Mouse (Mus musculus): ENCODE data around the gene Hsd17b2. TPM values are rescaled to one million over a fixed set of nuclear protein-coding genes. Genes with fewer than 3 reads are reported as not detected.
A peak's percentile ranks its signal among the peaks of the same experiment; 100 is the strongest.

Hsd17b2 gene
- polyA plus RNA-seq, 1 experiment, result 85.7 TPM

DNA sequence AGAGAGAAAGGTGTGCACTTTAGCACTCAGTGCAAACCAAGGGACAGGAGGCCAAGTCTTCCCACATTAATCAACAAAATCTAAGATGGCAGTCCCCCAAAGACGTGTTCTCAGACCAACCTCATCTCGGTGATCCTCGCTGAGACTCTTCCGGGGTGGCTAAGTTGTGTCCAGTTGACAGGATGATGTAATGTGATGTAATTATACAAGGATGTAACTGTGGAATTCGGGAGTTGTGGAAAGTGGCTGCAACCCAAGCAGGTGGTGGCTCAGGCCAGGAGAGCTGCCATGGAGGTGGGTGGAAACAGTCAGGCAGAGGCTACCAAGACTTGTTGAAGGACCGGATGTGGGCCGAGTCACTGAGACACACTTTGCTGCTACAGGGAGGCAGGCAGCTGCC, 13.8 kb upstream of the Hsd17b2 start:
- no peak overlapping the region for H3K4me3 ChIP-seq (ENCODE audit: low read depth, low read length)
- no peaks in the 10 kb centered on the region for H3K36me3 ChIP-seq (ENCODE audit: control insufficient read depth, insufficient read depth, low read length)
- TF ChIP-seq CTCF (IDR thresholded peaks at IDR 0.05; ENCODE audit: extremely low read depth, insufficient read length, insufficient replicate concordance, low read depth, low read length), result no peak
- no peak for TF ChIP-seq POLR2A (IDR thresholded peaks at IDR 0.05; ENCODE audit: low read depth, low read length)
- WGBS, result 79% methylated on average over 7 of the region's 7 CpGs
- H3K27ac ChIP-seq (ENCODE audit: insufficient read depth, low read depth, low read length), result no peak overlapping the region
- H3K4me1 ChIP-seq (ENCODE audit: control insufficient read depth, insufficient read depth, insufficient read length, low read length), result peaks cover 17% of the 10 kb centered on the region; the same call in 1 of the 2 replicates
- H3K27me3 ChIP-seq (ENCODE audit: control insufficient read depth, insufficient read depth, low read length), result no peaks in the 10 kb centered on the region

DNA sequence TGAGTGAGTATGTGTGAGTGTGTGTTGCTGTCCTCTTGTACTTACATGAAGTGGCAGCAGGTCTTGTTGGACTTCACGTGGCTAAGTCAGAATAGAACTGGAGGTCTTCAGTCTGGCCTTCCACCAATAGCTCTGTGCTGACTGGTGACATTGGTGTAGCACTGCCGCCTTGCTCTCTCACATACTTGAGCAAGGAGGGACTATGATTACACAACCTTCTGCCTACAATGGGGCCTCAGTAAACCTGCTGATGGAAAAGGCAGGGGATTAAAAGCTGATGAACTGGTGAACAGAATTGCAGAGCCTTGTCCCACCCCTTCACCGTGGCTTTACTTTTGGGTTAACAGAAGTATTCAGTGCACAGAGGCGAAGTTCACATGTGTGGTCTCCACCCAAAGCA, 9.6 kb upstream of the Hsd17b2 start:
- Histone ChIP-seq H3K4me1 (ENCODE audit: control insufficient read depth, insufficient read depth, insufficient read length, low read length) (peaks cover 4% of the 10 kb centered on the region; the same call in 1 of the 2 replicates), H3K4me3 (ENCODE audit: low read depth, low read length) (no peak overlapping the region), H3K27ac (ENCODE audit: insufficient read depth, low read depth, low read length) (no peak overlapping the region), H3K36me3 (ENCODE audit: control insufficient read depth, insufficient read depth, low read length) (no peaks in the 10 kb centered on the region), H3K27me3 (ENCODE audit: control insufficient read depth, insufficient read depth, low read length) (no peaks in the 10 kb centered on the region)
- TF ChIP-seq POLR2A (IDR thresholded peaks at IDR 0.05; ENCODE audit: low read depth, low read length) (no peak), CTCF (IDR thresholded peaks at IDR 0.05; ENCODE audit: extremely low read depth, insufficient read length, insufficient replicate concordance, low read depth, low read length) (no peak)
- WGBS, result 70% methylated on average over 4 of the region's 4 CpGs

DNA sequence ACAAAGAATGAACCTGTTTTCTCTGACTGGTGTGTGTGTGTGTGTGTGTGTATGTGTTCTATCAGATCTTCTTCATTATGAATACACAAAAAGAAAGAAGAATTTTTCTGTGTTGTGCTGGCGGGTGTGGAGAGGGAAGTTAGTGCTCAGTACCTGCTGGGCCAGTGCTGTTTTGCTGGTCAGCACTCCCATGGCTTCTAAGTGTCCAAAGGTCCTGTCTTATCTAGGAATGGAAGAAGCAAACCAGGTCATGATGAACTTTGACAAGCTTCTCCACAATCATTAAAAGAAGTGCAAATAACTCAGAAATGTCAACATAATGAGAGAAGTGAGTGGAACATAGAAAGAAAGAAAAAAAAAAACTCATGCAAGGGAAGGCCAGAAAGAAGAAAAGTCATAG, 6.1 kb upstream of the Hsd17b2 start:
- TF ChIP-seq CTCF (IDR thresholded peaks at IDR 0.05; ENCODE audit: extremely low read depth, insufficient read length, insufficient replicate concordance, low read depth, low read length) (no peak), POLR2A (IDR thresholded peaks at IDR 0.05; ENCODE audit: low read depth, low read length) (no peak)
- WGBS, result 29% methylated on average over 1 of the region's 1 CpGs
- Histone ChIP-seq H3K27me3 (ENCODE audit: control insufficient read depth, insufficient read depth, low read length) (no peaks in the 10 kb centered on the region), H3K4me3 (ENCODE audit: low read depth, low read length) (no peak overlapping the region), H3K36me3 (ENCODE audit: control insufficient read depth, insufficient read depth, low read length) (no peaks in the 10 kb centered on the region), H3K27ac (ENCODE audit: insufficient read depth, low read depth, low read length) (peak overlapping the region; percentile 90), H3K4me1 (ENCODE audit: control insufficient read depth, insufficient read depth, insufficient read length, low read length) (peaks cover 18% of the 10 kb centered on the region)

DNA sequence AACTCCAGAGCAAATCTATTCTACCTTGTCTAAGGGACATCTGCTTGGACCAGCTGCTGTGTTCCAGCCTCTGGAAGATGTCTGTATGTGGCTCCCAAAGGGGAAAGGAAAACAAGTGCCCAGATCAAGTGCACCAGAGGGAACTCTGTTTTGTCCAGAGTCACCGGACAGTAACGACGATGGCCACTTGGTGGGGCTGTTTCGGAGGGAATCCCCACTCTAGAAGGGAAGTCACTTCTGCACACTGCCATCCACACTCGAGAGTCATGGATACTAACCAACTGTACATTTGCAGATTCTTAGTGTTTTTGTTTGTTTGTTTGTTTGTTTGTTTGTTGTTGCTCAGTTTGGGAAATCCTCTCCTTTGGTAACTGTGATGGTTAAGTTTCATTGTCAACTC, 4.5 kb upstream of the Hsd17b2 start:
- no peaks in the 10 kb centered on the region for H3K36me3 ChIP-seq (ENCODE audit: control insufficient read depth, insufficient read depth, low read length)
- TF ChIP-seq CTCF (IDR thresholded peaks at IDR 0.05; ENCODE audit: extremely low read depth, insufficient read length, insufficient replicate concordance, low read depth, low read length), result peak; percentile 67; the same call in 1 of the 2 replicates
- TF ChIP-seq POLR2A (IDR thresholded peaks at IDR 0.05; ENCODE audit: low read depth, low read length), result no peak
- no peaks in the 10 kb centered on the region for H3K27me3 ChIP-seq (ENCODE audit: control insufficient read depth, insufficient read depth, low read length)
- H3K4me1 ChIP-seq (ENCODE audit: control insufficient read depth, insufficient read depth, insufficient read length, low read length), result peaks cover 24% of the 10 kb centered on the region
- no peak overlapping the region for H3K4me3 ChIP-seq (ENCODE audit: low read depth, low read length)
- WGBS, result 40% methylated on average over 5 of the region's 5 CpGs
- H3K27ac ChIP-seq (ENCODE audit: insufficient read depth, low read depth, low read length), result peak overlapping the region; percentile 76

DNA sequence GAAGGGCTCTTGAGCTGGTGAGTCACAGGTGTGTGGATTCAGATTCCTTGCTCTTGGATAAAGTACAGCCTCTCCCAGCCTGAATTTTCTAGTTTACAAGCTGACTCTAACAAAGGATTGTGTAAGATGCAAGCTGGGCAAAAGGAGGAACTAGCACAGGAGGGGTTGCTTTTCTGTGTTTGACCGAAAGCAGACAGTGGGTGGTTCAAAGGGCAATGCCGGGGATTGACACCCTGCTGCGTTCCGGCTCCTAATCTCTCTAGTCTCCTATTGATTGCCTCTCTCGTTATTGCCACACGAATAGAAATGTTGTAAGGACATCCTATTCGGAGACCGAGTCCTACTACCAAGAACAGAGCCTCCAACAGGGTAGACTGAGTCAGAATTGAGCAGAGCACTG, 1.0 kb upstream of the Hsd17b2 start:
- Histone ChIP-seq H3K27me3 (ENCODE audit: control insufficient read depth, insufficient read depth, low read length) (no peaks in the 10 kb centered on the region), H3K36me3 (ENCODE audit: control insufficient read depth, insufficient read depth, low read length) (no peaks in the 10 kb centered on the region), H3K27ac (ENCODE audit: insufficient read depth, low read depth, low read length) (peak overlapping the region; percentile 99), H3K4me3 (ENCODE audit: low read depth, low read length) (peak overlapping the region; percentile 31; the same call in 1 of the 2 replicates), H3K4me1 (ENCODE audit: control insufficient read depth, insufficient read depth, insufficient read length, low read length) (peaks cover 31% of the 10 kb centered on the region)
- TF ChIP-seq CTCF (IDR thresholded peaks at IDR 0.05; ENCODE audit: extremely low read depth, insufficient read length, insufficient replicate concordance, low read depth, low read length) (no peak), POLR2A (IDR thresholded peaks at IDR 0.05; ENCODE audit: low read depth, low read length) (no peak)
- 16% methylated on average over 8 of the region's 8 CpGs for WGBS

DNA sequence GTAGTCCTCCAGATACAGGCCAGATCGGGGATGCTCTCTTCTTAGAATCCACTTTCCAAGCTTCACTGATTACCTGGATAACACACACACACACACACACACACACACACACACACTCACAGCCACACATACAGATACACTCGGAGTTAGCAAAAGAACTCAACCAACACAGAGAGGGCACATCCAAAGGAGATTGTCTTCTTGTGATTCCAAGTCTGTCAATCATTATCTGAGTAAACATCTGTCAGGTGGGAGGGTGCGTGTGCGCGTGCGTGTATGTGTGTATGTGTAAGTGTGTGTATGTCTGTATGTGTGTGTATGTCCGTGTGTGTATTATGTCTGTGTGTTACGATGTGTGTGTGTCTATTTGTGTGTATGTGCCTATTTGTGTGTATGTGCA, 458 bp upstream of the Hsd17b2 start:
- H3K4me1 ChIP-seq (ENCODE audit: control insufficient read depth, insufficient read depth, insufficient read length, low read length), result peaks cover 32% of the 10 kb centered on the region
- TF ChIP-seq POLR2A (IDR thresholded peaks at IDR 0.05; ENCODE audit: low read depth, low read length) (no peak), CTCF (IDR thresholded peaks at IDR 0.05; ENCODE audit: extremely low read depth, insufficient read length, insufficient replicate concordance, low read depth, low read length) (no peak)
- H3K36me3 ChIP-seq (ENCODE audit: control insufficient read depth, insufficient read depth, low read length), result no peaks in the 10 kb centered on the region
- H3K4me3 ChIP-seq (ENCODE audit: low read depth, low read length), result peak overlapping the region; percentile 31; the same call in 1 of the 2 replicates
- no peaks in the 10 kb centered on the region for H3K27me3 ChIP-seq (ENCODE audit: control insufficient read depth, insufficient read depth, low read length)
- peak overlapping the region; percentile 99 for H3K27ac ChIP-seq (ENCODE audit: insufficient read depth, low read depth, low read length)
- 40% methylated on average over 8 of the region's 8 CpGs for WGBS

DNA sequence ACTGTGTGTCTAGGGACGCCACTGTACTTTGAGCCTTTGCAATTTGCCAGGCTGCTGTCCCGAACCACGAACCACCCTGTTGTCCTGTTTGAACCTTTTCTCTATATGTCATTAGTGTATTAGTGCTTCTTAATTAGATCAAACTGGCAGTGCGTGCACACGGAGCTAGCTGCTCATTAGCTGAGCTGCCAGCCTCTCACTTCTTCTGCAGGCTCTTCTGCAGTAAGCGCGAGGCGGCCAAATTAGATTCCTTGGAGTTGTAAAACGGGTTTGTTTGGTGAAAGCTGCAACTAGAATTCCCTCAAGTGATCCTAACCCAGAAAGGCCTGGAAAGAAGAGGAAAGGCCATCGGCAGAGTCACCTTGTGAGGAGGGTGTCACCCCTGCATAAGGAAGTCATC, 997 bp downstream of the Hsd17b2 start:
- Histone ChIP-seq H3K36me3 (ENCODE audit: control insufficient read depth, insufficient read depth, low read length) (no peaks in the 10 kb centered on the region), H3K4me3 (ENCODE audit: low read depth, low read length) (peak overlapping the region; percentile 64), H3K27ac (ENCODE audit: insufficient read depth, low read depth, low read length) (peak overlapping the region; percentile 99), H3K4me1 (ENCODE audit: control insufficient read depth, insufficient read depth, insufficient read length, low read length) (peaks cover 32% of the 10 kb centered on the region), H3K27me3 (ENCODE audit: control insufficient read depth, insufficient read depth, low read length) (no peaks in the 10 kb centered on the region)
- WGBS, result 26% methylated on average over 10 of the region's 10 CpGs
- TF ChIP-seq CTCF (IDR thresholded peaks at IDR 0.05; ENCODE audit: extremely low read depth, insufficient read length, insufficient replicate concordance, low read depth, low read length) (no peak), POLR2A (IDR thresholded peaks at IDR 0.05; ENCODE audit: low read depth, low read length) (no peak)

Measured in small intestine, adult 2 months (tissue).